In the genomic region with DNA sequence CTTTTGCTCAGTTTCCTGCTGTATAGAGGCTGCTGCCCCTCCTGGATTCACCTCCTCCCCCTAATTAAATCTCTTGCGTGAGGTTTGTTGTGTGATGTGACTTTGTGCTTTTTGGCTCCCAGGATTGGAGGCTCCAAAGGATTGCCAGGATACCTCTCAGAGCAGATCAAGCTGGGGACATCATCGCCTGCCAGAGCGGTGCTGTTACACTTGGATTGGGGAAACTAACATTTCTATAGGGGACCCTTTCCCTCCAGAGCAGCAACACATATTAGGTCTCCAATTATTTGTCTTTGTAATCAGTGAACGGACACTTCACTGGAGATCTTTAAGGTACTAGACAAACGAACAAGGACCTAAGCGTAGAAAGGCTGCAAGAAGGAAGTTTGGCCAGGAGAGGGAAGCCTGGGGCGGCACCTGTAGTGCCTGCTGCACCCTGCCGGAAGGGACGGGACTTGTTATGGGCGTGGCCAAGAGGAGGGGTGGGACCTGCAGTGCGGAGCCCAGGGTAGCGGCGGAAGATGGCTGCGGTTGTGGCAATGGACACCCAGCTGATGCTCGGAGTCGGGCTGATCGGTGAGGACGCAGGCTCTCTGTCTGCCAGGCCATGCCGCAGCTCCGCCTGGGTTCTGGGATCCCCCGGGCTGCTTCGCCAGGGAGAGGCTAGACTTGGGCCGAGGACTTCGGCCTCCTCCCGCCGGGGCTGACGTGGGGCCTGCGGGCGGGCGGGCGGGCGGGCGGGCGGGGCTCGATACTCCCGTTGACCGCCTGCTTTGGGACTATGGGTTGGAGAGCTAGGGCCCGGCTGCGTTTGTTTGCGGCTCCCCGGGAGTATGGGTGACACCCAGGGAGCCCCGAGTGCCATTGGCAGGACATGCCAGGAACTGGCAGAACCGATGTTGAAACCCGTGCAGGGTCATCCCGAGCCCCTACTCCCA, we compare ENCODE assay signal across 1 mouse cellular context.
TF ChIP-seq lines count a peak whose summit lies in the region.

Gene Fam45a (plus strand): TSS at position 488 of the 938 bp plus-strand sequence.

TF ChIP-seq in myocyte, 11 proteins besides CTCF, POLR2A, EP300 and RAD21 (continued from another document):
- TF ChIP-seq MYOG (IDR thresholded peaks at IDR 0.05; ENCODE audit: control insufficient read depth in 1 of 3, insufficient read depth in 1 of 3, insufficient read length in 2 of 3, low read depth in 2 of 3) (peak in 2 of 3 experiments; percentile 6 to 32), MAX (IDR thresholded peaks at IDR 0.05; ENCODE audit: low read depth) (no peak), REST (IDR thresholded peaks at IDR 0.05; ENCODE audit: insufficient read depth, insufficient read length) (no peak), SRF (IDR thresholded peaks at IDR 0.05; ENCODE audit: control insufficient read depth, insufficient read length, low read depth) (peak; percentile 42), USF1 (IDR thresholded peaks at IDR 0.05; ENCODE audit: low read depth) (no peak)
